Mouse (Mus musculus) erythroblast, embryonic 14.5 days (primary cell): ENCODE measurements around the gene Macc1.

Experiments
- GATA1 ChIP-seq: IDR thresholded peaks from 2 replicates; pipeline ENCODE4 v1.6.1; 2012; ENCODE audit warnings: low read length, inconsistent platforms, mixed read lengths
- TAL1 ChIP-seq: IDR thresholded peaks from 3 replicates; pipeline ENCODE4 v1.6.1; 2012; ENCODE audit warnings: low read length, inconsistent platforms, mixed read lengths

DNA sequence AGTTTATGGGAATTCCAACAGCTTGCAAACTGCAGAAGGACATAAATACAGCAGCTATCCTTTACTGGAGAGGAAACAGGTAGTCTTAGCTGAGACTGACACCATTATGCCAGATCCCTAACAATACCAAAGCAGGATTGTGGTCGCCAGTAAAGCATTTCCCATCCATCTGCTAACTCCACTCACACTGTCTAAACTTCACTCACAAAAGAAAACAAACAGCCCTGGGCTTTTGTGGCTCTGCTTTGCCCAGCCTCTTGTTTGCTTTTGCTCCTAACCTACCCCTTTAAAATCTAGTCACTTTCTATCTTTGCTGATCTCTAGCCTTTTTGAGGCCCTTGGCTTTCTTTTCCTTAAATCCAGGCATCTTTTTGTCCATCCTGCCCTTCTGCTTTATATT is 40.5 kb upstream of the Macc1 start:
- TF ChIP-seq GATA1 (no peak), TAL1 (no peak)
